Mouse (Mus musculus) midbrain, embryonic 16.5 days (tissue): ENCODE data around the gene Gm20479. TPM values are rescaled to one million over a fixed set of nuclear protein-coding genes. Genes with fewer than 3 reads are reported as not detected.

Source experiments
- ATAC-seq: fragments of 200-750 bp; cut with Nextera tagmentation; 2 replicates; pipeline ENCODE4 v1.8.0; 2017; ENCODE audit warnings: moderate TSS enrichment
- H3K27ac ChIP-seq: fragments of 300-500 bp; sonication (generic); 2 replicates; pipeline ENCODE4 v1.5.1; 2014; ENCODE audit warnings: mild to moderate bottlenecking, low read length, mixed read lengths
- H3K27me3 ChIP-seq: fragments of 300-500 bp; sonication (generic); 2 replicates; pipeline ENCODE4 v1.6.1; 2014; ENCODE audit warnings: low read depth, low read length, mixed read lengths; ENCODE audit not compliant: control insufficient read depth, insufficient read depth
- H3K36me3 ChIP-seq: fragments of 300-500 bp; sonication (generic); 2 replicates; pipeline ENCODE4 v1.6.1; 2014; ENCODE audit warnings: mild to moderate bottlenecking, low read length, moderate library complexity, mixed read lengths; ENCODE audit not compliant: control insufficient read depth, insufficient read depth
- H3K4me1 ChIP-seq: fragments of 300-500 bp; sonication (generic); 2 replicates; pipeline ENCODE4 v1.6.1; 2014; ENCODE audit warnings: mild to moderate bottlenecking, low read length, mixed read lengths; ENCODE audit not compliant: control insufficient read depth, insufficient read depth
- H3K4me2 ChIP-seq: fragments of 300-500 bp; sonication (generic); 2 replicates; pipeline ENCODE4 v1.6.1; 2014; ENCODE audit warnings: mild to moderate bottlenecking, low read length, mixed read lengths
- H3K4me3 ChIP-seq: fragments of 300-500 bp; sonication (generic); 2 replicates; pipeline ENCODE4 v1.5.1; 2014; ENCODE audit warnings: low read depth, mild to moderate bottlenecking, low read length, moderate library complexity, mixed read lengths
- H3K9ac ChIP-seq: fragments of 300-500 bp; sonication (generic); 2 replicates; pipeline ENCODE4 v1.6.1; 2014; ENCODE audit warnings: low read depth, low read length, mixed read lengths
- H3K9me3 ChIP-seq: fragments of 300-500 bp; sonication (generic); replicated peaks from 2 replicates; pipeline ENCODE4 v1.6.1; 2014; ENCODE audit warnings: mild to moderate bottlenecking, low read length, mixed read lengths; ENCODE audit not compliant: control insufficient read depth, poor library complexity, severe bottlenecking
- WGBS: fragments of 180-500 bp; shearing (Covaris S2); extraction: QIAGEN DNeasy Blood & Tissue Kit; methylation state at CpG from one replicate; pipeline ENCODE4 v1.1.7; 2014; 5-methylcytosine and 5-hydroxymethylcytosine counted together
- polyA plus RNA-seq: library from polyadenylated mRNA; unstranded; fragments of >200 nt; fragmentation: Nextera tagmentation; extraction: Ambion mirVana; gene quantifications from 2 replicates; pipeline ENCODE4 v1.2.1, GENCODE M21; 2015

The Gm20479 gene
- polyA plus RNA-seq, 1 experiment from 2014 or later, result not detected

DNA sequence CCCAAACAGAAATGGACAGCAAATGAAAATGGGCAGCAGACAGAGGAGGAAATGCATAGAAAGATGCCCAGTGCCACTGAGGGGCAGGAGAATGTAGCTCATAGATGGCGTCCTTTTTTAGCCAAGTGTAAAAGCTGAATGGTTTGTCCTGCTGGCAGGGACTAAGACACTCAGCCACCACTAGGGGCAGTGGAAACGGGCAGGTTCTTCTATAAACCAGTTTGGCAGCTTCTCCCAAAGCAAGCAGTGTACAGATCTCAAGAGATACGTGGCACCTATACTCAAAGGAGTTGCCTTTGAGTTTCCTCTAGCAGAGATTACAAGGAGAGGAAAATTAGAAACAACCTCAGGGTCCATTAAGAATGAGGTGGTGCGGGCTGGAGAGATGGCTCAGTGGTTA is 21.2 kb upstream of the Gm20479 start:
- no peak for ATAC-seq
- H3K9ac ChIP-seq, result no peak overlapping the region
- H3K27ac ChIP-seq, result no peak overlapping the region
- H3K9me3 ChIP-seq, result no peaks in the 10 kb centered on the region
- no peak overlapping the region for H3K4me2 ChIP-seq
- peaks cover 42% of the 10 kb centered on the region for H3K27me3 ChIP-seq
- no peak overlapping the region for H3K4me3 ChIP-seq
- peaks cover 3% of the 10 kb centered on the region; the same call in 1 of the 2 replicates for H3K36me3 ChIP-seq
- 23% methylated on average over 4 of the region's 4 CpGs for WGBS
- no peaks in the 10 kb centered on the region for H3K4me1 ChIP-seq

GRCm38 (mm10) chr7:27375274-27375673 is 18.1 kb upstream of the Gm20479 start:
- Histone ChIP-seq H3K9ac (no peak overlapping the region), H3K4me3 (no peak overlapping the region), H3K27ac (no peak overlapping the region), H3K4me1 (no peaks in the 10 kb centered on the region), H3K36me3 (peaks cover 11% of the 10 kb centered on the region), H3K27me3 (peaks cover 73% of the 10 kb centered on the region), H3K9me3 (no peaks in the 10 kb centered on the region), H3K4me2 (no peak overlapping the region)
- ATAC-seq, result no peak
- WGBS, result 4% methylated on average over 22 of the region's 22 CpGs

DNA sequence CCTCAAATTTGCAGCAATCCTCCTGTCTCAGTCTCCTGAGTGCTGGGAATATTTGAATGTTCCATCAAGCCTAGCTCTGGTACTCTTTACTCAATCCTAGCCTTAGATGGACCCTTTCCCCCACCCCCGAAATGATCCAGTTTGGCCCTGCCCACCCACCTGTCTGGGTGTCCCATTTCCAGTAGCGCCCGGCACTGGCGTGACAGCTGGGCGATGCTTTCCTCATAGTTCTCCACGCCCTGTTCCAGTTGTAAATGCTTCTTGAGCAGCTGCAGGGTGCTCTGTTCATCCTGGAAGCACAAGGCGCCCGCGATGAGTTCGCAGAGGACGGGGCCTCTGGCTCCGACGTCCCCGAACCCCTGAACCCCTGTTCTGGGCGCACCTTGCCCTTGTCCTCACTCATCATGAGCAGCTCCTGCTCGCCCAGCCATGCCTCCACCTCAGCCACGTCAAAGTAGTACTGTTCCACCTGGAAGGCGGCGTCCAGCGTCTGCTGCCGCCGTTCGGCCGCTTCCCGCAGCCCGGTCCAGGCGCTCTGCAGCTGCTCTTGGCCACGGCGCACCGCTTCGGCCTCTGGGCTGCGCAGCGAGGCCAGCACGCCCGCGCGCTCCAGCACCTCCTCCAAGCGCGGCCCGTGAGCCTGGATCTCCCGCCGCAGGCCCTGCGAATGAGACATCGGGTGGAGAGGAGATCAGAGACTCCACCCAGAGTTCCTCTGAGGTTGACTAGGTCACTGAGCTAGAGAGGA is 14.7 kb upstream of the Gm20479 start:
- 12% methylated on average over 44 of the region's 44 CpGs for WGBS
- no peak overlapping the region for H3K4me3 ChIP-seq
- no peak overlapping the region for H3K27ac ChIP-seq
- H3K36me3 ChIP-seq, result peaks cover 28% of the 10 kb centered on the region
- ATAC-seq, result no peak
- H3K4me2 ChIP-seq, result no peak overlapping the region
- H3K27me3 ChIP-seq, result peaks cover 96% of the 10 kb centered on the region
- H3K9me3 ChIP-seq, result no peaks in the 10 kb centered on the region; the same call in 1 of the 2 replicates
- no peak overlapping the region for H3K9ac ChIP-seq
- H3K4me1 ChIP-seq, result no peaks in the 10 kb centered on the region

GRCm38 (mm10) chr7:27369111-27369510 is 11.9 kb upstream of the Gm20479 start:
- Histone ChIP-seq H3K9me3 (no peaks in the 10 kb centered on the region; the same call in 1 of the 2 replicates), H3K27me3 (peaks cover 99% of the 10 kb centered on the region), H3K4me1 (no peaks in the 10 kb centered on the region), H3K27ac (no peak overlapping the region), H3K36me3 (peaks cover 29% of the 10 kb centered on the region), H3K9ac (no peak overlapping the region), H3K4me3 (no peak overlapping the region), H3K4me2 (no peak overlapping the region)
- no peak for ATAC-seq
- 86% methylated on average over 19 of the region's 19 CpGs for WGBS

DNA sequence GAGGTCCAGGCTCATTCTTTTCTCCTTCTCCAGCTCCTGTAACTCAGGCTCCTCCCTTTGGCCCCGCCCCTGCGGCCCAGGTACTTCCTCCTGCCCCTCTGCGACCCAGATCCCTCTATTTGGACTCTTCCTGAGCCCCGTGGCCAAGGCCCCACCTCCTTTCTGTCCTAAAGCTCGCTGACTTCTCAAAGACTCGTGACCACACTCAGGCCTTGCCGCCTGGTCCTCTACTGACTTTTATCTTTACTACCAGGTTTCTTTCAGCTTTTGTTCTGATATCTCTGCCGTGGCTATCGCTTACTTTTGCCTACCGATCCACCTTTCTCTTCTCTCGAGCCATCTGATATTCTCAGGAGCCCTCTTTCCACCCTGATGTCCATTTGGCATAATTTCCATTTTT is 10.8 kb upstream of the Gm20479 start:
- Histone ChIP-seq H3K4me1 (no peaks in the 10 kb centered on the region), H3K36me3 (peaks cover 29% of the 10 kb centered on the region), H3K9me3 (no peaks in the 10 kb centered on the region; the same call in 1 of the 2 replicates), H3K9ac (no peak overlapping the region), H3K4me3 (no peak overlapping the region), H3K27ac (no peak overlapping the region), H3K4me2 (no peak overlapping the region), H3K27me3 (peaks cover 95% of the 10 kb centered on the region)
- WGBS, result 23% methylated on average over 11 of the region's 11 CpGs
- no peak for ATAC-seq

GRCm38 (mm10) chr7:27366082-27366844 is 9.0 kb upstream of the Gm20479 start:
- H3K27me3 ChIP-seq, result peaks cover 78% of the 10 kb centered on the region
- 51% methylated on average over 21 of the region's 21 CpGs for WGBS
- H3K36me3 ChIP-seq, result peaks cover 23% of the 10 kb centered on the region
- H3K9me3 ChIP-seq, result no peaks in the 10 kb centered on the region; the same call in 1 of the 2 replicates
- no peak overlapping the region for H3K9ac ChIP-seq
- H3K4me3 ChIP-seq, result no peak overlapping the region
- no peak overlapping the region for H3K4me2 ChIP-seq
- H3K27ac ChIP-seq, result no peak overlapping the region
- H3K4me1 ChIP-seq, result peaks cover 2% of the 10 kb centered on the region; the same call in 1 of the 2 replicates
- ATAC-seq, result no peak

- Histone ChIP-seq H3K4me2 (no peak overlapping the region), H3K27ac (no peak overlapping the region), H3K4me1 (peaks cover 7% of the 10 kb centered on the region), H3K36me3 (peaks cover 14% of the 10 kb centered on the region; the same call in 1 of the 2 replicates), H3K9ac (no peak overlapping the region), H3K27me3 (peaks cover 60% of the 10 kb centered on the region), H3K9me3 (no peaks in the 10 kb centered on the region), H3K4me3 (no peak overlapping the region)
- WGBS, result 6% methylated on average over 29 of the region's 29 CpGs
- ATAC-seq, result no peak
Observed at GRCm38 (mm10) chr7:27364379-27364778, 7.2 kb upstream of the Gm20479 start.

- Histone ChIP-seq H3K36me3 (peaks cover 4% of the 10 kb centered on the region; the same call in 1 of the 2 replicates), H3K27me3 (peaks cover 44% of the 10 kb centered on the region), H3K4me2 (peak overlapping the region; percentile 74), H3K27ac (no peak overlapping the region), H3K9me3 (no peaks in the 10 kb centered on the region), H3K9ac (peak overlapping the region; percentile 80), H3K4me1 (peaks cover 7% of the 10 kb centered on the region), H3K4me3 (peak overlapping the region; percentile 60)
- WGBS, result 0% methylated on average over 52 of the region's 52 CpGs
- peak; percentile 94 for ATAC-seq
Observed at GRCm38 (mm10) chr7:27361283-27361946, 4.2 kb upstream of the Gm20479 start.
